Mouse (Mus musculus) hindbrain, embryonic 12.5 days (tissue): ENCODE results near the gene Foxj2. TPM values are rescaled to one million over a fixed set of nuclear protein-coding genes. Genes with fewer than 3 reads are reported as not detected.

Experiments
- ATAC-seq: fragments of 200-750 bp; cut with Nextera tagmentation; 2 replicates; pipeline ENCODE4 v1.8.0; 2017; ENCODE audit warnings: moderate TSS enrichment; ENCODE audit not compliant: low FRiP score
- H3K27ac ChIP-seq: fragments of 300-500 bp; sonication (generic); 2 replicates; pipeline ENCODE4 v1.5.1; 2016; ENCODE audit warnings: mild to moderate bottlenecking
- H3K27me3 ChIP-seq: fragments of 300-500 bp; sonication (generic); 2 replicates; pipeline ENCODE4 v1.6.1; 2016; ENCODE audit warnings: mild to moderate bottlenecking
- H3K36me3 ChIP-seq: fragments of 300-500 bp; sonication (generic); 2 replicates; pipeline ENCODE4 v1.6.1; 2016; ENCODE audit warnings: mild to moderate bottlenecking
- H3K4me1 ChIP-seq: fragments of 300-500 bp; sonication (generic); 2 replicates; pipeline ENCODE4 v1.6.1; 2016
- H3K4me2 ChIP-seq: fragments of 300-500 bp; sonication (generic); replicated peaks from 2 replicates; pipeline ENCODE4 v1.6.1; 2016; ENCODE audit warnings: mild to moderate bottlenecking
- H3K4me3 ChIP-seq: fragments of 300-500 bp; sonication (generic); 2 replicates; pipeline ENCODE4 v1.5.1; 2016; ENCODE audit warnings: mild to moderate bottlenecking
- H3K9ac ChIP-seq: fragments of 300-500 bp; sonication (generic); 2 replicates; pipeline ENCODE4 v1.6.1; 2016; ENCODE audit warnings: mild to moderate bottlenecking, moderate library complexity
- H3K9me3 ChIP-seq: fragments of 300-500 bp; sonication (generic); replicated peaks from 2 replicates; pipeline ENCODE4 v1.6.1; 2016; ENCODE audit warnings: mild to moderate bottlenecking
- WGBS: fragments of 180-500 bp; shearing (Covaris S2); methylation state at CpG from one replicate; pipeline ENCODE4 v1.1.7; 2016; 5-methylcytosine and 5-hydroxymethylcytosine counted together
- microRNA-seq: library from miRNA; unstranded; fragments of <30 nt; microRNA quantifications from one replicate; pipeline ENCODE4, GENCODE M21; 2017
- polyA plus RNA-seq: library from polyadenylated mRNA; unstranded; fragments of >200 nt; fragmentation: Nextera tagmentation; extraction: Ambion mirVana; gene quantifications from 2 replicates; pipeline ENCODE4 v1.2.1, GENCODE M21; 2016

Gene Foxj2
- polyA plus RNA-seq, 1 experiment from 2014 or later = 6.1 TPM

- Histone ChIP-seq H3K36me3 (peaks cover 85% of the 10 kb centered on the region), H3K4me2 (no peak overlapping the region), H3K4me3 (no peak overlapping the region), H3K9ac (no peak overlapping the region), H3K4me1 (no peaks in the 10 kb centered on the region), H3K9me3 (no peaks in the 10 kb centered on the region), H3K27me3 (no peaks in the 10 kb centered on the region), H3K27ac (no peak overlapping the region)
- WGBS = 94% methylated on average over 9 of the region's 9 CpGs
- no peak for ATAC-seq
Observed at GRCm38 (mm10) chr6:122883603-122884002, 63.9 kb downstream of the Foxj2 start.

- 90% methylated on average over 2 of the region's 2 CpGs for WGBS
- Histone ChIP-seq H3K27ac (no peak overlapping the region), H3K36me3 (peaks cover 65% of the 10 kb centered on the region), H3K4me2 (no peak overlapping the region), H3K4me3 (no peak overlapping the region), H3K27me3 (no peaks in the 10 kb centered on the region), H3K9ac (no peak overlapping the region), H3K9me3 (no peaks in the 10 kb centered on the region), H3K4me1 (no peaks in the 10 kb centered on the region)
- ATAC-seq = no peak
Observed at GRCm38 (mm10) chr6:122889599-122889998, 69.9 kb downstream of the Foxj2 start.

- no peak overlapping the region for H3K27ac ChIP-seq
- H3K9me3 ChIP-seq = no peaks in the 10 kb centered on the region
- H3K4me1 ChIP-seq = no peaks in the 10 kb centered on the region
- no peak for ATAC-seq
- no peak overlapping the region for H3K4me3 ChIP-seq
- H3K36me3 ChIP-seq = peaks cover 41% of the 10 kb centered on the region
- no peak overlapping the region for H3K9ac ChIP-seq
- H3K4me2 ChIP-seq = no peak overlapping the region
- H3K27me3 ChIP-seq = no peaks in the 10 kb centered on the region
- WGBS = 7% methylated on average over 2 of the region's 2 CpGs
Observed at GRCm38 (mm10) chr6:122892442-122893049, 72.8 kb downstream of the Foxj2 start.

Small RNA genes within 50 kb of the gene (microRNA-seq; reads per million reads assigned to microRNA genes)
- gene Mir7231 = not detected

Other genes with a start within 250 kb of the Foxj2 start
- gene Apobec1, start 217.5 kb upstream of the Foxj2 start, polyA plus RNA-seq = 1.8 and 2.9 TPM in 2 replicates
- 0.09 TPM in 1 of 2 replicates, not detected in the other for gene Gdf3, start 209.8 kb upstream of the Foxj2 start, polyA plus RNA-seq
- gene Dppa3, start 193.5 kb upstream of the Foxj2 start, polyA plus RNA-seq = not detected in 2 replicates
- gene Nanog, start 112.4 kb upstream of the Foxj2 start, polyA plus RNA-seq = 0.14 and 0.27 TPM in 2 replicates
- gene Slc2a3, start 18.3 kb upstream of the Foxj2 start, polyA plus RNA-seq = 24.7 and 25.3 TPM in 2 replicates
- gene C3ar1, start 36.2 kb downstream of the Foxj2 start, polyA plus RNA-seq = 2.0 and 2.2 TPM in 2 replicates
- gene Necap1, start 54.6 kb downstream of the Foxj2 start, polyA plus RNA-seq = 85.2 and 87.1 TPM in 2 replicates
- gene Clec4a1, start 101.9 kb downstream of the Foxj2 start, polyA plus RNA-seq = 1.1 and 1.6 TPM in 2 replicates
- 0.49 and 0.94 TPM in 2 replicates for gene Clec4a3, start 132.6 kb downstream of the Foxj2 start, polyA plus RNA-seq
- gene Clec4a4, start 170.5 kb downstream of the Foxj2 start, polyA plus RNA-seq = not detected in 2 replicates
- not detected in 2 replicates for gene Clec4b1, start 230.0 kb downstream of the Foxj2 start, polyA plus RNA-seq